Mouse (Mus musculus) lung, postnatal 25 days (tissue): ENCODE measurements around the gene Zfp950.

Experiments used
- DNase-seq: peaks from one replicate; pipeline ENCODE4 v3.0.0; 2022; ENCODE audit warnings: low spot score

Gene Zfp950

DNA sequence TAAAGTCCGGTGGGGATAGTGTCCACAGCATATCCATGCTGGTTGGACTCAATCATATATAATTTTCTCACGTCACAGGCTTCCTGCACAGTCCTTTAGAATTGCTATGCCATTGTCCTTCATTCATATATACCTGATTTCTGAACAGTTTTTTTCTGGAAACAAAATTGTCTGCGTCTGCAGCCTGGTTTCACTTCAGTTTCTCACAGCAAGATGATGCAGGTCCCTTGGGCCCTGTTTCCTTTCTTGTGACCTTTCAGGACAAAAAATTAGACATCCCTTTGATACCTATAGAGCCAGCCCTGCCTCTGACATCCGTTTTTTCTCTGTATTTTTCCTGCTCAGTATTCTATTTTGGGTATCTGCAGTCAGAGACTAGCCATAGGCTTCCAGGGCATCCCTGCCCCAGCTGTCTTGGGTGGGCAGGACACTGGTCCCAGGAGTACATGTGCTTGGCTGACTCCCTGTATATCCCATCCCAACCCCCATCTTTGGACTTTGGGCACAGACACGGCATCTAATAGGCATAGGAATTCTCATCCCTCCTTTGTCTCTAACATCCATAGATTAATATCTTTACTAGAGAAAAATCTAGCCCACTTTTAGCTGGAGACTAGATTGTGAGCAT, 83.7 kb downstream of the Zfp950 start:
- no peak for DNase-seq

DNA sequence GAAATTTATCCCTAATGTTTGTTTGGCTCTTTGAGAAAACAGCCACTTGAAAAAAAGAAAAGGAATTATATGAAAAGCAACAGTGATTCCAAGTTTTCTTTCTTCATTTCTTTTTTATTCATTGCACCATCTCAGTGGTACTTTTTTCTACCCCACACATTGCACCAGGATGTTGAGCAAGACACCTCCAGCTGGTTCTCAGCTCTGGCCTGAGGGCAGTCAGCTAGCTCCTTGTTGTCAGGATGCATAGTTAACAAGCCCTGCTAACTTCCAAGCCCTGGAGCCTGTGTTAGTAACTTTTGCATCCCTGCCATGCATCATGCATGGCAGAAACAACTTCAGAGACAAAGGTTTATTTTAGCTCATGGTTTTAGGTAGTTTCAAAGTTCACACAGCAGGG, 87.9 kb downstream of the Zfp950 start:
- DNase-seq: no peak

DNA sequence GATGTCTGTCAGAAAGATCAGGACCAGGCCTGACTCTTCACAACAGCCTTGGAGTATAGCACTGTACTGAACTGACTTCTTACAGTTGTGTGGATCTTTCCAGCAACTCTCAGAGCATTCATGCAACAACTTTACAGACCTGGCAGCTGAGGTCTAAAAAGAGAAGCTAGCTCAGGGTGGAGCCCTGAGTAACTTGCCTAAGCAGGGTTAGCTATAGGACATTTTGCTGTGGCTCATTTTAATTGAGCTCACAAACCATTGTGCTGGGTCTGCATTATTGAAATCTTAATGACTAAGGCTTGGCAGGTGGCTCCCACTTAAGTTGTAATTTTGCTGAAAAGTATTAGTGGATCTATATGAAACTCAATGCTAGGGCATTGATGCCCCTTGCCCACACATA, 88.6 kb downstream of the Zfp950 start:
- no peak for DNase-seq

DNA sequence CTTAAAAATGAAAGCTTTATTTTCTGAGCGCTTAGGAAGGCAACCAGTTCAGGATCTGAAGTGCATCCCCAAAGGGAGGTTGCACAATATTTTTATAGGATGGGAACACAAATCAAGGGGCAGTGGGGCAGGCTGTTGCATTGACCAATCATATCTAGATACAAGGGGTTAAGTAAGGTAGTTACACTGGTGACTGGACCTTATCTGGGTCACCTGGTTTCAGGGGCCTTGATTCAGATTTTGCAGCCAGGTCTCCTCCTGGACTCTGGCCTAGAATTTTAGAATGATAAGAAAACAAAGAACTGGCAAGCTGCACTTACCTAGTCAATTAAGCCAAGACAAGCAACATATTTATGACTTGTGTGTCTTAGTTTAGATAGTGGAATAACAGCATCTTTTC, 89.5 kb downstream of the Zfp950 start:
- no peak for DNase-seq

DNA sequence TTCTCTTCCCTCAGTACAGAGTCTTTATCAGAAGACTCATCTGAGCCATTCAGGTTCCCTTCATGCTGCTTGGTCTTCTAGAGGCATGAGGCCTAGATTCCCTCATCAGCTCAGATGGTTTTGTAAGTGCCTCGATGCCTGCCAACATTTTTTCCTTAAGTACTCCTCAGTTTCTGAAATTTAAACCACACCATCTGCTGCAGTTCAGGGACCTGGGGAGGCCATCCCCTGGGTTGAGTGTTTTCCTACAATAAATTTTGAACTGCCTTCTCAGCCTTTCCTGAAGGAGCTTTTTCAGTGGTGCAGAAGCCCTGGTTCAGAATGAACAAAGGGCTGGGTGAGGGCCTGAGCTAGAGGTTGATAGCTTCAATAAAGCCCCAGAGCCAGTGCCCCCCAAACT, 91.2 kb downstream of the Zfp950 start:
- peak; percentile 47 for DNase-seq

DNA sequence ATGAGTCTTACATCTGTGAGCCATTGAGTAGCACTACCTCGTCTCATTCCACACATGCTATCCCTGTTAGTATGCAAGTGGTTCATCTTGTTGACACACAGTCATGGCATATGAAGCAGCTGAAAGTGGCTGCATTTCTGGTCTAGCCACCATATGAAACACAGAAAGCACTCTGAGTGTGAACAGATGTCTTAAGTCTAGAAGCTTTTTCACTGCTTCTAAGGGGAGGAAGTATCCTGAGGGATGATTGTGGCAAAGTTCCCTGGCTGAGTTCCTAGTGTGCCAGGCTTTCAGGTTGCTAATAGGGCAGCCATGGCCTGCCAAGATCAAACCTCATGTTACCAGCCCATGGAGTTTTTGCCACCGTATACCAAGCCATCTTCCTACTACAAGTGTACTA, 92.0 kb downstream of the Zfp950 start:
- no peak for DNase-seq

DNA sequence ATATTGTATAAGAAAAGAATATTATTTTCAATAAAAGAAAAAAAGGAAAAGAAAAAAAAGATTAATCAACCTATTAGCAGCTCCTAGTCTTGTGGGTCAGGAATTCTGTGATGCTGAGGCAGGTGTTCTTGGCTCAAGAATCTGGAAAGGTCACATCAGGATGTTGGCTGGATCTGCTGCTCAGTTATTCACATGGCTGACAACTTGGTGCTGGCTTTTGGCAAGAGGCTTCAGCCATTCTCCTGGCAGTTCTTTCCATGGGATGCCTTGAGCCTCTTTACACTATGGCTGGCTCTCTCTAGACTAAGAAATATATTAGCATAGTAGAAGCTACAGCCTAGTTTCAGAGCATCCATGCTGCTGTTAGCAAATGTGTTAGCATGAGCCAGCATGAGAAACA, 101.5 kb downstream of the Zfp950 start:
- DNase-seq: no peak

DNA sequence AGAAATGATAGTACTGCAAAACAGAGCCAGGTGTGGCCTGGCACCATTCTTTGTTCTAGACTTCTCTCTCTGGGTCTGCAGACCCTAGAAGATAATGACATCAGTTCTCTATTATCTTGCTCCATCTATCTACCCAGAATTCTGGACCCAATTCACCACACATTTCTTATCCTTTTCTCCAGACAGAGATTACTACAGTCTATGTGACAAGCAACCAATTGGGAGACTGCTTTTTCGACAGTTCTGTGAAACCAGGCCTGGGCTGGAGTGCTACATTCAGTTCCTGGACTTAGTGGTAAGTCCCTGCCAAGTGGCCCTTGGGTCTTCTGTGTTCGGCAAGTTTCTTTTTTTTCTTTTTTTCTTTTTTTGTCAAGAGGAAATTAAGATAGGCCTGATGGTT, 109.1 kb downstream of the Zfp950 start:
- DNase-seq: no peak

DNA sequence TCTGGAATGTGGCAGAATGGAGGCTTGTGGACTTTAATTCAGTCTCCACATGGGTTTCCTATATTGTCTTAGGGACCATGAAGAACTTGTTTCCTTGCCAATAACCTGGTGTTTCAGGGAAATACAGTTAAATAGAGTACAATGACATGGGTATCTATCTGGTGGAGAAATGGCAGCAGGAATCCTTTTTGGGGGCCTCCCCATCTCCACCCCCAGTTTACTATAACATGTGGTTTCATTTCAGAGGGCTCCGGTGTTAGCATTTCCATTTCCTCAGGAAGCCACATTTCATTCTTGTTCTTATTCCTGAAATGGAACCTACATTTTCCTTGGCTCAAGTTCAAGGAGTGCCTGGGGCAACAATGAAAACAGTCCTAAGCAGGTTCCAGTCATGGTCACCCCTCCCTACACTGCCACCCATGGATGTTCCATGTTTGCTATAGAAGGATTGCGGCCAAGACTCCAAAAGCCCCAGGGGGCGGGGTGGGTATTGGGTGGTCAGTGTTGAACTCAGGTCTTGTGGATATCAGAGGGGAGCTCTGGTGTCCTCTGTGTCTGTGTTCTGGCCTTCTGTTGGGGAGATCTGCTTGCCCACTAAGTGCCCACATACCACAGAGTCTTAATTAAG, 118.6 kb downstream of the Zfp950 start:
- no peak for DNase-seq

DNA sequence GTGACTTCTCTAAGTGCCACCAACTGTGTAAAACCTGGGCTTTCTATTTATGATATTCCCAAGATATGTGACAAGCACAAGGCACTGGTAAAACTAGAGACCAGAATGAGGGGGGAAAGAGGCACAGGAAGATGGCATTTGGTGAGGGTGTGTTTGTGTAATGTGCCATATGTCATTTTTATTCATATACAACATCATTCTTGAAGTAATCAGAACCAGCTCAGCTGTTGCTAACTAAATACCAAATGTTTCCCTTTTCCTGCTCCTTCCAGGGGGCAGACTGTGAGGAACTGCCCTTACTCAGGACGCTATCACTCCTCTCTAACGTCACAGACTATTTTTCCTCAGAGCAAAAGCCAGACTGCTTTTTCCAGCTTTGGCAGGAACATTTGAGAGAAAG, 119.1 kb downstream of the Zfp950 start:
- DNase-seq: peak; percentile 20

DNA sequence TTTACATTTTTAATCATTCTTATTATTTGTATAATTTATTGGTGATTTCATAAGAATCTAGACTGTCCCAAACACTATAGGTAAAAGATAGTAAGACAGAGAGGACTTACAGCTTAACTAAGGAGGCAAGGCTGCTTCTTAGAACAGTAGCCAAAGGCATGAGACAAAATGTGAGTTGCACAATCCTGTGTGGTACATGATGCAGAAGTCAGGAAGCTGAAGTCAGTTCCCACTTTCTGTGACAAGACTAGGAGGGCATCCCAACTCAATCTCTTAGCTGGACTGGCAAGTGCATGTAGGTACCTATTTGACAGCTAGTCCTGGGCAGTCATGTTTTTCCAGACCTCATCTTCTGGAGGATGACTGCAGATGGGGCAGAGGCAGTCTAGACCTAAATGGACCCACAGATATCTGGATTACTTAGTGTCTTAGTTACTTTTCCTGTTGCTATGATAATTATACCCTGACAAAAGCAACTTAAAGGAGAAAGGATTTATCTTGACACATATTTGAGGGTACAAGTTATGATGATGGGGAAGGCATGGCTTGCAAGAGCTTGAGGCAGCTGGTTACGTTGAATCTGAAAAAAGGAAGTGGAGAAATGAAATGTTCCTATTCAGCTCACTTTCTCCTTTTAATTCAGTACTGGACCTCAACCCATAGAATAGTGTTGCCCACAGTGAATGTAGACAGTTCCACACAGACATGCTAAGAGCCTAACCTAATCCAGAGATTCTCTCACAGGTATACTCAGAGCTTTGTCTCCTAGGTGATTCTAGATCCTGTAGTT, 123.0 kb downstream of the Zfp950 start:
- peak; percentile 13 for DNase-seq

DNA sequence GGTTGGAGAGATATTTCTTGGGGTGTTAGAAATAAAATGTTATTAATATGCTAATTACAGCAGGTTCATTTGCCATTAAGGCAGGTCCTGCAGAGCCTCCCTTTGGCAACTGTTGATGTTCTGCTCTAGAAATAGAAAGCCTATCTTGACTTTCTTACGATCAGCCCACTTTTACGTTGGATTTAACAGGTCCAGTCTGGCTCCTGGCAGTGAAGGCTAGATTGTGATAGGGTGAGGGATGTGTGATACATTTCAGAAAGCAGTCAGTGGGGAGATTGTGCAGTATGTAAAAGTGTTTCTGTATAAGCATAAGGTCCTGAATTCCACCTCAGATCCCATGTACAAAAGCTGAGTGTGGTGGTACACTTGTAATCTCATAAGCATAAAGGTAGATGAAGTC, 131.4 kb downstream of the Zfp950 start:
- no peak for DNase-seq
